Comparison of ENCODE assay signal across 15 mouse cellular contexts in the genomic region with DNA sequence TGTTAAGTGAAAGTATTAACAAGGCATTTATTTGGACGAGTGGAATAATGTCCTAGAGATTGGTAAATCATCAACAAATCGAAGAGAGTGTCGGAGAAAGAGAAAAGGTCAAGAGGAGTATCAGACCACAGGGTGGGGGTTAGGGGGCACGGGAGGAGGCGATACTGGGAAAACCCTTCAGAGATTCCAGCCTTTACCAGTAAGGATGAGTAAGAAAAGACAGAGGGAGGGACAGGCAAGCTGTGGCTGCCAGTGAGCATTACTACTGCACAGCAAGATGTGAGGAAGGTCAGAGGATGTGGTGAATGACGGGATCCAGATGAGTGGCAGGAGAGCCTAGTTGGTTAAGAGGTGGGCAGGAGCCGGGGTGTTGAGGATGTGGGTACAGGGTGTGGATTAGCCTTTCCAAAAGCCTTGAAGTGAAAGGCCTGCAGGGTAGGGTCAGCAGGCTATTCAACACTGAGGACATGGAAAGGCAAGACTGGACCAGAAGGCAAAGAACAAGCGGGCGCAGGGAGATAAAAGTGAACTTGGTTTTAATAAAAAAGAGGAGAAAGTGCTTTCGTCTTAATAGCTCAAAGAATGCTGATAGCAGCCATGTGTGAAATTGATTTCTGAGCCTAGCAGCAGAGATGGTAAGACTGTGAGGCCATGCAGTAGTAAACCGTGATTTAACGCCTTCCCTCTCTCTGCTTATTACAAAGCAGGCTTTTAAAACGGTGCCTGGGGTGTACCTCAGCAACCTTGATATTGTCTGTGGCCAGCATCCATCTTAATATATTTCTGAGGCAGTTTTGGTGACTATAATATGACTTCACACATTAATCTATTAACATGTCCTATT.
DNase-seq lines count a peak whose midpoint lies in the region; ATAC-seq lines count a peak whose summit lies in the region.
"Had no signal": no experiment of that assay in that cellular context is flagged by ENCODE, and none has a peak within 500 bp of the region (broad histone marks: within the 10 kb centered on the region; RNA-seq: fewer than 3 reads in every experiment).

No protein-coding gene starts in this region.

- peaks cover 6% of the 10 kb centered on the region; the same call in 1 of the 2 replicates for H3K4me1 ChIP-seq in kidney, embryonic 16.5 days (ENCODE audit: insufficient read depth, low read length)
- H3K4me1 ChIP-seq in forebrain, embryonic 14.5 days (ENCODE audit: control insufficient read depth, insufficient read depth, low read length) = no peaks in the 10 kb centered on the region
- peaks cover 30% of the 10 kb centered on the region for H3K4me1 ChIP-seq in midbrain, embryonic 10.5 days
- H3K4me1 ChIP-seq in neural tube, embryonic 14.5 days (ENCODE audit: control insufficient read depth, insufficient read depth, low read length) = peaks cover 4% of the 10 kb centered on the region; the same call in 1 of the 2 replicates

- H3K27me3 ChIP-seq in kidney, embryonic 16.5 days (ENCODE audit: insufficient read depth, low read length) = no peaks in the 10 kb centered on the region
- H3K27me3 ChIP-seq in forebrain, embryonic 14.5 days (replicated peaks; ENCODE audit: control insufficient read depth, insufficient read depth, low read length) = no peaks in the 10 kb centered on the region
- H3K27me3 ChIP-seq in midbrain, embryonic 10.5 days (ENCODE audit: low read depth, poor library complexity, severe bottlenecking) = no peaks in the 10 kb centered on the region
- H3K27me3 ChIP-seq in neural tube, embryonic 14.5 days (ENCODE audit: control insufficient read depth, insufficient read depth, low read length) = no peaks in the 10 kb centered on the region
- H3K27me3 ChIP-seq: limb, embryonic 15.5 days had no signal

- no peak for DNase-seq in kidney, adult 8-10 months
- peak; percentile 19 for DNase-seq in forebrain, embryonic 14.5 days (ENCODE audit: low spot score)
- DNase-seq in midbrain, embryonic 10.5 days (ENCODE audit: low spot score) = peak; percentile 27
- no peak for DNase-seq in cerebellum, postnatal 4 days (ENCODE audit: low spot score in 2 of 2)
- no peak for DNase-seq in thymus, postnatal 4 days
- DNase-seq: adrenal gland, postnatal 36 days; heart, adult 18-20 months; heart, postnatal 10 days; kidney, postnatal 4 days; lung, embryonic 14.5 days; right cerebral cortex, adult 18-20 months had no signal

- H3K9me3 ChIP-seq in kidney, embryonic 16.5 days (ENCODE audit: low read length) = no peaks in the 10 kb centered on the region
- H3K9me3 ChIP-seq in forebrain, embryonic 14.5 days (replicated peaks; ENCODE audit: control insufficient read depth, low read length) = no peaks in the 10 kb centered on the region
- no peaks in the 10 kb centered on the region for H3K9me3 ChIP-seq in midbrain, embryonic 10.5 days (replicated peaks)
- no peaks in the 10 kb centered on the region for H3K9me3 ChIP-seq in neural tube, embryonic 14.5 days (ENCODE audit: control insufficient read depth, low read length)
- H3K9me3 ChIP-seq: limb, embryonic 15.5 days had no signal

- H3K9ac ChIP-seq in kidney, embryonic 16.5 days (replicated peaks; ENCODE audit: low read length) = no peak overlapping the region
- H3K9ac ChIP-seq in forebrain, embryonic 14.5 days (ENCODE audit: low read length) = no peak overlapping the region
- no peak overlapping the region for H3K9ac ChIP-seq in neural tube, embryonic 14.5 days (replicated peaks; ENCODE audit: low read depth, low read length)
- H3K9ac ChIP-seq: limb, embryonic 15.5 days; lung, embryonic 14.5 days had no signal

- H3K36me3 ChIP-seq in kidney, embryonic 16.5 days (ENCODE audit: insufficient read depth, low read length) = no peaks in the 10 kb centered on the region
- no peaks in the 10 kb centered on the region for H3K36me3 ChIP-seq in forebrain, embryonic 14.5 days (ENCODE audit: control insufficient read depth, insufficient read depth, low read length)
- no peaks in the 10 kb centered on the region for H3K36me3 ChIP-seq in midbrain, embryonic 10.5 days
- H3K36me3 ChIP-seq in neural tube, embryonic 14.5 days (ENCODE audit: control insufficient read depth, insufficient read depth, low read length) = no peaks in the 10 kb centered on the region
- H3K36me3 ChIP-seq: limb, embryonic 15.5 days had no signal

- no peak overlapping the region for H3K4me2 ChIP-seq in kidney, embryonic 16.5 days (replicated peaks; ENCODE audit: low read depth, low read length)
- no peak overlapping the region for H3K4me2 ChIP-seq in forebrain, embryonic 14.5 days (ENCODE audit: low read length)
- H3K4me2 ChIP-seq in neural tube, embryonic 14.5 days (ENCODE audit: low read depth, low read length) = no peak overlapping the region
- H3K4me2 ChIP-seq: limb, embryonic 15.5 days; lung, embryonic 14.5 days had no signal

- H3K4me3 ChIP-seq in kidney, embryonic 16.5 days (ENCODE audit: low read length) = no peak overlapping the region
- H3K4me3 ChIP-seq in forebrain, embryonic 14.5 days (ENCODE audit: low read depth, low read length) = no peak overlapping the region
- H3K4me3 ChIP-seq in midbrain, embryonic 10.5 days = no peak overlapping the region
- H3K4me3 ChIP-seq in neural tube, embryonic 14.5 days (ENCODE audit: low read depth, low read length) = no peak overlapping the region
- H3K4me3 ChIP-seq: limb, embryonic 15.5 days had no signal

- peak; percentile 51 for ATAC-seq in kidney, embryonic 16.5 days (ENCODE audit: low FRiP score, low TSS enrichment)
- peak; percentile 48; the same call in 1 of the 2 replicates for ATAC-seq in forebrain, embryonic 14.5 days
- ATAC-seq in neural tube, embryonic 14.5 days (ENCODE audit: low read depth) = peak; percentile 96
- ATAC-seq: intestine, embryonic 16.5 days had no signal

- 55% methylated on average over 13 of the region's 13 CpGs for WGBS in kidney, embryonic 16.5 days
- 53% methylated on average over 13 of the region's 13 CpGs for WGBS in forebrain, embryonic 14.5 days
- WGBS in midbrain, embryonic 10.5 days = 35% methylated on average over 13 of the region's 13 CpGs
- WGBS in neural tube, embryonic 14.5 days = 26% methylated on average over 13 of the region's 13 CpGs

- no peak overlapping the region for H3K27ac ChIP-seq in kidney, embryonic 16.5 days (ENCODE audit: low read length)
- H3K27ac ChIP-seq in forebrain, embryonic 14.5 days (ENCODE audit: low read depth, low read length) = no peak overlapping the region
- H3K27ac ChIP-seq in midbrain, embryonic 10.5 days (replicated peaks) = no peak overlapping the region; the same call in 1 of the 2 replicates
- H3K27ac ChIP-seq in neural tube, embryonic 14.5 days (ENCODE audit: low read depth, low read length) = peak overlapping the region; percentile 83
- H3K27ac ChIP-seq: limb, embryonic 15.5 days had no signal

Comparison
In these comparisons a context has a peak if more than half of its experiments do, and no peak if none do; other contexts are left out.
1. DNase-seq: peak in forebrain, embryonic 14.5 days (single experiment) and midbrain, embryonic 10.5 days (single experiment); none in kidney, adult 8-10 months (0 of 2), cerebellum, postnatal 4 days (0 of 2) and thymus, postnatal 4 days (single experiment).
2. Peak in every context shown above with its lines, with median percentiles within 50 percentile points of each other: ATAC-seq.